Mouse (Mus musculus) heart, postnatal 4 days (tissue): ENCODE results near the gene Nubp2. TPM values are rescaled to one million over a fixed set of nuclear protein-coding genes. Genes with fewer than 3 reads are reported as not detected.

ENCODE experiments used
- DNase-seq: peaks from one replicate; pipeline ENCODE4 v3.0.0; 2021
- total RNA-seq, 2 experiments: library from RNA; stranded (reverse); gene quantifications; 2 replicates each; pipeline ENCODE4 v1.2.3; 2021

Nubp2 gene
- total RNA-seq, 2 experiments from 2014 or later: 25.6 to 27.0 TPM

- no peak for DNase-seq
Measured at GRCm38 (mm10) chr17:24894061-24894994, 8.2 kb upstream of the Nubp2 start.

DNA sequence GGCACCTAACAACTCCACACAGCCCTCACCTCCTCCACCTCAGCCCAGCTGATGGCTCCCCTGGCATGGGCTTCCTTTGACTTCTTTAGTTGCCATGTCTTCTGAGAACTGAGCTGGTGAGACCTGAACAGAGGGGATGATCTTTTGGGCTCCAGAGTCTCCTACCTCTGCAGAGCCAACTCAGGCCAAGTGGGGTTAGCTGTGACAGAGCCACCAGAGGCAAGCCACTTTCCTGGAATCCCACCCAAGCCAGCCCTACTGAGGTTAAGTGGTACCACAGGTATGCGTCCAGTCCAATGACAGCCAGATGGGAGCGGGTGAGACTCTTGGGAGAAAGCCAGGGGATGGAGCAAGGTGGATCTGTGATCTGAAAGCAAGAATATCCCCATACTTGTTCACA is 7.1 kb upstream of the Nubp2 start:
- no peak for DNase-seq

- DNase-seq: no peak
Measured at GRCm38 (mm10) chr17:24892785-24893184, 6.6 kb upstream of the Nubp2 start.

- no peak for DNase-seq
Measured at GRCm38 (mm10) chr17:24891321-24891720, 5.2 kb upstream of the Nubp2 start.

GRCm38 (mm10) chr17:24890151-24891092 is 4.3 kb upstream of the Nubp2 start:
- no peak for DNase-seq

GRCm38 (mm10) chr17:24888862-24889261 is 2.7 kb upstream of the Nubp2 start:
- DNase-seq: no peak

DNA sequence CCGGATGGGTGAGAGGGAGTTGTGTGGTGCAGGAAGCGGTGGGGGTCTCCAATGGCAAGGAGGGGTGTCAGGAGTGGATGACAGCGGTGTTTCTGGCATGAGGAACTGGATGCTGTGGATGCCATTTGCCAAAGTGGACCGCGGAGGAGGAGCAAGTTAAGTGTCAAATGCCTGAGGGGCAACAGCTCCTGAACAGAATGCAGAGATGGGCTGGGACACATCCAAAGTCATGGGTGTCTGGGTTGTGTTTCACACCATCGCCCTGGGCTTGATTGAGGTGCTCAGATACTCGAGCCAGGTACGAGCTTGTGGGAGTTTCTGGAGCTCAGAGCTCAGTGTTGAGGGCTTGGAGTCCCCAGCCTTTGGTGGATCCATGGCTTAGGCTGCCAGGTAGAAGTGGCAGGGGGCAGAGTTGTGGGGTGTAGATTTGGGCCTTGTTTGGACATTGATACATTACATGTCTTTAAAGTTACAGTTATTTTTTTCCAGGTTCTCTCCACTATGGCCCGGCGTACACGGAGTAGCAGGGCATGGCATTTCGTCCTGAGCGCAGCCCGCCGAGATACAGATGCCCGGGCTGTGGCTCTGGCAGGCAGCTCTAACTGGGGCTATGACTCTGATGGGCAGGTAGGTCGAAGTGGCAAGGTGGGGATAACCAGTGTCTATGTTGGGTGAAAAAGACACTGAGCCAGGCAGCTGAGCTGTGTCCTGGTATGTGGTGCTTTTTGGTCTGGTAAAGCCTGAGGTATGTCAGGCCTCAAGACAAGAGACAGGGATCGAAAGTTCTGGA is 1.3 kb upstream of the Nubp2 start:
- no peak for DNase-seq

- no peak for DNase-seq
Measured at GRCm38 (mm10) chr17:24886932-24887271, 753 bp upstream of the Nubp2 start.

DNA sequence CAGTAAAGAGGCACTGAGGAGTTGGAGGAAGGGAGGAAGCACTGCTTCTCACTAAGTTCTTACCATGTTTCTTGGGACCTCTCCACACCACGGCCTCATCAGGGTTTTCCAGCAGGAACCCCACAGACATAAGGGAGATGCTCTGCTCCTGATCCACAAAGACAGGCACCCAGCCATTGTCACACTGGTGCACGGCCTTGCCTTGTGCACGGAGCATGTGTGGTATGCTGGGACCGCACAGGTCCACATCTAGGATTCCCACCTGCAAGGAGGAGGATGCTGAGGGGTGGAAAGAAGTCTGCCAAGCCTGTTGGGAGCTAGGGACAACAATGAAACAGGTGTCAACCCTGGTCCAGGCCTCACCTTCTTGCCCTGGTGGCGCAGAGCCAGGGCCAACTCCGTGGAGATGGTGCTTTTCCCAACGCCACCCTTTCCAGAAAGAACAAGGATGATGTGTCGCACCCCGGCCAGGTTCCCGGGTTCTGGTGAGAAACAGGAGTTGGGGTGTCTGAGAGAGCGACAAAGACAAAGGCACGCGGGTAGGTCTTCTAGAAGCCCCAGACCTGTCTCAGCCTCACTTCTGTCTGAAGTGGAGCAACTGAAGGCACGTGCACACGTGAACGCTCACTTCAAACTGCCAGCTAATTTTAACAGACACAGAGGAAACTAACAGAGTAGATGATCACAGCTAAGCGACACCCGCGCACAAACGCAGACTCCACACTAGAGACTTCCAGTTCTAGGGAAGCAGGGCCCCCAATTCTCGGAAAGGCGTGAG is 604 bp downstream of the Nubp2 start:
- DNase-seq: no peak

DNA sequence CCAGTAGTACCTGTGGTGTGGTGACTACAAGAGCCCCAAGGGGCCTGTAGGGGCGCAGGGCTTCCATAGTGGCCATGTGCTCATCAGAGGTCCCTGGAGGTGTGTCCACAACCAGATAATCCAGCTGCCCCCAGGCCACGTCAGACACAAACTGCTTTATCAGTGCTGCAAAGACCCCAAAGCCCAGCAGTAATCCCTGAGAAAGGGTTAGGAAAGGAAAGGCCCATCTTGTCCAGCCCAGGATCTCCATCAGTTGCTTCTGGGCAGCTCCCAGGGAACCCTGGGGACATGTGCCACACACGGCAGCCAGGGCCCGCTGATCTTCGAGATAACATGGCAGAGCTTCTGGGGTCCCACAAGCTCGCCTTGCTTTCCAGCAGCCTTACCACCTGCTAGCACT is 1.8 kb downstream of the Nubp2 start:
- no peak for DNase-seq

- DNase-seq: peak; percentile 71
Measured at GRCm38 (mm10) chr17:24881738-24882440, 4.3 kb downstream of the Nubp2 start.

GRCm38 (mm10) chr17:24878531-24878930 is 7.6 kb downstream of the Nubp2 start:
- DNase-seq: no peak

DNA sequence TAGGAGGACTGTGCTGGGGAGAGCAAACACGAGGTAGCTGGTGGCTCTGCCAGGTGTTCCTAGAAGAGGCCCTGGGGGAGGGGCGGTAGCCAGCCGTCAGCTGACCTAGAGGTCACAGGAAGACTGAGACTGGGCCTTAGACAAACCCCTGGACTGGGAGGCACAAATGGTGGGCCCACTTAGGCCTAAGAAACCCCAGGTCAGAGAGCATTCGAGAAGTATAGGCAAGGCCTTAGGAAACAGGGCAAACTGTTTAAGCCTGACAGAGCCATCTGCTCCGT is 8.1 kb downstream of the Nubp2 start:
- DNase-seq: peak; percentile 75

- DNase-seq: no peak
Measured at GRCm38 (mm10) chr17:24877336-24878116, 8.6 kb downstream of the Nubp2 start.

GRCm38 (mm10) chr17:24874989-24875388 is 11.2 kb downstream of the Nubp2 start:
- DNase-seq: no peak

DNA sequence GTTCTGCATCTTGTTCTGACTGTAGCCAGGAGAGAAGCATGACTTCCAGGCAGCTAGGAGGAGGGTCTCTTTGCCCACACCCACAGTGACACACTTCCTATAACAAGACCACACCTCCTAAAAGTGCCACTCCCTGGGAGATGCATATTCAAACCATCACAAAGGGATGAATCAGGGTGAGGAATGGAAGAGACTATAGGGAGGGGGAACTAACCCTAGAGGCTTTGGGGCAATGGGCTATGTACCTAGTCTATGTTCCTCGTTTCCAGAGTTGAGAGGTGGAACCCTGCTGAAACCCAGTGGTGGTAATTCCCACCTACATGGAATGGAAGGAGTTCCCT is 11.8 kb downstream of the Nubp2 start:
- DNase-seq: no peak

DNA sequence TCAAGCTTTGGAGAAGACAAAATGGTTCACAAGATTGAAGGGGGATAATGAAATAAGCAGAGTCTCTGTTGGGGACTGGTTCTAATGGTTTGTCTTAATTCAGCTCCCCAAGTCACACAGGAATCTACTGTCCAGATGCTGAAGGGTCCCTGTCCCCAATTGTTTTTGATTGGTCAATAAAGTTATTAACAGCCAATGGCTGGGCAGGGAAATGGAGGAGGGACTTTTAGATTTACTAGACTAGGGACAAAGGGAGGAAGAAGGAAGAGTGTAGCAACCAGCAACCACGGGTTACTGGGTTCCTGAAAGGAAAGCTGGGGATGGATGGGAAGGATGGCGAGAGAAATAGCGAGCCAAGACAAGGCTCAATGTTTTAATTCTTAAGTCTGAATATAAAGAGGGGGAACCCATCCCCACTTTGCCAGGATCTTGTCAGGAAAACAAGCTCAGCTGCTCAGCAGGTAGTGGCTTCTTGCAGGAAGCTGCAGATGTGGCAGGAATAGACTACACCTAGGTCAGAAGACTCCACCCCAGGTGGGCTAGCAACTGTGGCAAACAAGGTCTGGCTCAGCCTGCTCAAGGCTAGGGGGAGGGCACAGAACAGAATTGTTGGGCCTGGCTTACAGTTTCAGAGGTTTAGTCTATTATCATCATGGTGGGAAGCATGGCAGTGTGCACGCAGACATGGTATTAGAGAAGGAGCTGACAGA is 12.3 kb downstream of the Nubp2 start:
- no peak for DNase-seq

DNA sequence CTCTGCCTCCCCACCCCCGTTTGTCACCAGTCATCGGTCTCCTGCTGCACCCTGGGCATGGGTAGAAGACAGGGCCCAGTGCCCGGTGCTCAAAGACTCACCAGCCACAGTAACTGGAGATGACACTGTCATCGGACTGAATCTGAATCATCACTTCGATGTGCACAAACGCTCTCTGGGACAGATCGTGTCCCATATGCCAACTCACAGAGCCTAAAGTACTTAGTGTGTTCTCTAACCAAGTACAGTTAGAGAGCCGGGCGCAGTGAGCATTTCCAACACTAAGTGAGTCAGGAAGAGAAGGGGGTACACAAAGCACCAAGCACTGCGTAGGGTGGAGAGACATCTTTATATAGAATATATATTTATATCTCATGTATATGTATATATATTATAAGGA is 18.2 kb downstream of the Nubp2 start:
- no peak for DNase-seq

GRCm38 (mm10) chr17:24865776-24866175 is 20.4 kb downstream of the Nubp2 start, which contains the start of gene Igfals:
Gene Igfals (plus strand): TSS chr17:24865997.
- DNase-seq: no peak

GRCm38 (mm10) chr17:24861785-24862184 is 24.4 kb downstream of the Nubp2 start:
- DNase-seq: no peak
